Mouse (Mus musculus) MEL (cell line): ENCODE data around the gene Mpg.

Experiments used
- CTCF ChIP-seq, 3 experiments: IDR thresholded peaks in 2 of 3; conservative IDR thresholded peaks in 1 of 3; 2 replicates each; pipeline ENCODE4 v1.5.1; 2011 to 2012; ENCODE audit warnings: low read length in 3 of 3, low read depth in 2 of 3, mild to moderate bottlenecking in 2 of 3, improper control_type of control experiment in 1 of 3, inconsistent platforms in 1 of 3, mixed read lengths in 1 of 3, moderate library complexity in 1 of 3; ENCODE audit not compliant: control insufficient read depth in 1 of 3, insufficient read depth in 1 of 3, poor library complexity in 1 of 3, severe bottlenecking in 1 of 3
- ELF1 ChIP-seq: IDR thresholded peaks from 2 replicates; pipeline ENCODE4 v1.6.1; 2014; ENCODE audit warnings: low read depth, mild to moderate bottlenecking, inconsistent platforms, low read length, improper control_type of control experiment, moderate library complexity
- ETS1 ChIP-seq: IDR thresholded peaks from 2 replicates; pipeline ENCODE4 v1.6.1; 2012; ENCODE audit warnings: low read depth, mild to moderate bottlenecking, inconsistent platforms, low read length, improper control_type of control experiment, moderate library complexity
- GABPA ChIP-seq: IDR thresholded peaks from 2 replicates; pipeline ENCODE4 v1.6.1; 2012; ENCODE audit warnings: low read depth, mild to moderate bottlenecking, inconsistent platforms, low read length, improper control_type of control experiment, moderate library complexity
- MAX ChIP-seq: IDR thresholded peaks from 2 replicates; pipeline ENCODE4 v1.6.1; 2011; ENCODE audit warnings: low read length, improper control_type of control experiment
- MAZ ChIP-seq: IDR thresholded peaks from 2 replicates; pipeline ENCODE4 v1.6.1; 2012; ENCODE audit warnings: low read depth, mild to moderate bottlenecking, inconsistent platforms, low read length, improper control_type of control experiment
- POLR2A ChIP-seq, 2 experiments: IDR thresholded peaks; 2 replicates each; pipeline ENCODE4 v1.6.1; 2011 to 2012; ENCODE audit warnings: low read length in 2 of 2, mild to moderate bottlenecking in 2 of 2, control low read depth in 1 of 2, improper control_type of control experiment in 1 of 2, low read depth in 1 of 2, moderate library complexity in 1 of 2; ENCODE audit not compliant: control insufficient read depth in 1 of 2, insufficient read depth in 1 of 2, poor library complexity in 1 of 2
- SMC3 ChIP-seq: IDR thresholded peaks from 2 replicates; pipeline ENCODE4 v1.6.1; 2011; ENCODE audit warnings: low read depth, low read length, improper control_type of control experiment
- TAL1 ChIP-seq: IDR thresholded peaks from 2 replicates; pipeline ENCODE4 v1.6.1; 2012; ENCODE audit warnings: mild to moderate bottlenecking, inconsistent platforms, low read length, moderate library complexity, mixed read lengths
- USF1 ChIP-seq: IDR thresholded peaks from 2 replicates; pipeline ENCODE4 v1.6.1; 2014; ENCODE audit warnings: low read depth, mild to moderate bottlenecking, inconsistent platforms, low read length, improper control_type of control experiment, moderate library complexity
- USF2 ChIP-seq, 2 experiments: IDR thresholded peaks; 2 replicates each; pipeline ENCODE4 v1.6.1; 2011 to 2012; ENCODE audit warnings: improper control_type of control experiment in 2 of 2, low read length in 2 of 2, borderline replicate concordance in 1 of 2, inconsistent platforms in 1 of 2, low read depth in 1 of 2, mild to moderate bottlenecking in 1 of 2; ENCODE audit not compliant: insufficient read depth in 1 of 2
- ZC3H11A ChIP-seq: IDR thresholded peaks from 2 replicates; pipeline ENCODE4 v1.6.1; 2012; ENCODE audit warnings: low read depth, mild to moderate bottlenecking, inconsistent platforms, low read length, improper control_type of control experiment
- ZNF384 ChIP-seq: IDR thresholded peaks from 2 replicates; pipeline ENCODE4 v1.6.1; 2012; ENCODE audit warnings: low read depth, mild to moderate bottlenecking, inconsistent platforms, low read length, improper control_type of control experiment

DNA sequence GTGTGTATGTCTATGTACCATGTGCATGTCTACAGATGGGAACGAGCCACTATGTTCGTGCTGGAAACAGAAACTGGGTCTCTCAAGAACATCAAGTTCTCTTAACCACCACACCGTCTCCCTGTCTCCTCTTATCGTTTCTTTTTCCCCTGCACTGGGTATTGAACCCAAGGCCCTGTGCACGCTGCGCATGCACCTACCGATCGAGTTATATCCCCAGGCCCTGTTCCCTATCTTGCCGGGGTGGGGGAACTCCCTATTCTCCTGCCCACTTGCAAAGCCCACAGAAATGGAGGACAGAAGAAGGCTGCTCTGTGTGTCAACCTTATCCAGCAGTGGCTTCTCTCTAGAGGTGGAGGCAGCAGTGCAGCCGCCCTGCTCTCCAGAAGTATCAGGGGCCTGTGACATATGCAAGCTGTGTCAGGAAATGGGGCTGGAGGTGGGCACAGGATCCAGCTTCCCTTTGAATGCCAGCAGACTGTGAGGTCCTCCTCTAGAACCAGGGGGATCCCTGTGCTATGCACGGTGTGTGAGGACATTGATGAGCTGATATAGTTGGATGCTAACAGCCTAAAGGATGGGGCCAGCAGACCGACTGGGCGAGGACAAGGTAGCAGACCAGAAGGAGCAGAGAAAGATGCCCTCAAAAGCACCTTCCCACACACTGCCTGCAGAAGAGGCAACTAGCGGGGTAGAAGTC is 27.9 kb upstream of the Mpg start:
- TF ChIP-seq CTCF (IDR thresholded peaks at IDR 0.05 in 2 of 3, conservative IDR thresholded peaks at IDR 0.05 in 1 of 3; ENCODE audit: control insufficient read depth in 1 of 3, insufficient read depth in 1 of 3, low read depth in 2 of 3, low read length in 3 of 3, poor library complexity in 1 of 3, severe bottlenecking in 1 of 3) = no peak
- no peak for TF ChIP-seq GABPA
- TF ChIP-seq USF1 = no peak
- TF ChIP-seq ETS1 = 0 out of 2 replicates have a peak, but pooled peaks have one; percentile 6
- TF ChIP-seq MAZ = no peak; the same call in 1 of the 2 replicates
- TF ChIP-seq POLR2A (IDR thresholded peaks at IDR 0.05; ENCODE audit: control insufficient read depth in 1 of 2, insufficient read depth in 1 of 2, low read depth in 1 of 2, low read length in 2 of 2, poor library complexity in 1 of 2) = no peak; a peak in 1 of 4 replicates
- TF ChIP-seq ZNF384 = no peak
- no peak for TF ChIP-seq TAL1
- TF ChIP-seq ELF1 = 0 out of 2 replicates have a peak, but pooled peaks have one; percentile 23
- peak; percentile 35; the same call in 1 of the 2 replicates for TF ChIP-seq MAX
- TF ChIP-seq USF2 (IDR thresholded peaks at IDR 0.05; ENCODE audit: borderline replicate concordance in 1 of 2, insufficient read depth in 1 of 2, low read depth in 1 of 2, low read length in 2 of 2) = no peak
- TF ChIP-seq SMC3 = no peak
- TF ChIP-seq ZC3H11A = no peak
